Mouse (Mus musculus) E14TG2a.4 (cell line): Measurements from ENCODE around the gene Gucy1b2.

ENCODE experiments used
- H3K27me3 ChIP-seq: 2 replicates; pipeline ENCODE4 v1.6.1; 2014; ENCODE audit warnings: low read length, control low read depth; ENCODE audit not compliant: insufficient read depth
- H3K36me3 ChIP-seq: 2 replicates; pipeline ENCODE4 v1.6.1; 2014; ENCODE audit warnings: low read length, control low read depth; ENCODE audit not compliant: insufficient read depth
- H3K4me1 ChIP-seq: replicated peaks from 2 replicates; pipeline ENCODE4 v1.6.1; 2014; ENCODE audit warnings: low read depth, low read length, control low read depth
- H3K4me3 ChIP-seq: replicated peaks from 2 replicates; pipeline ENCODE4 v1.5.1; 2014; ENCODE audit warnings: mild to moderate bottlenecking, low read length
- H3K9me3 ChIP-seq: 2 replicates; pipeline ENCODE4 v1.6.1; 2014; ENCODE audit warnings: low read length, control low read depth
- CTCF ChIP-seq: conservative IDR thresholded peaks from 2 replicates; pipeline ENCODE4 v1.5.1; 2014; ENCODE audit warnings: low read length
- NANOG ChIP-seq: IDR thresholded peaks from 2 replicates; pipeline ENCODE4 v1.6.1; 2014; ENCODE audit warnings: borderline replicate concordance, low read length, mixed read lengths
- POU5F1 ChIP-seq: IDR thresholded peaks from 2 replicates; pipeline ENCODE4 v1.6.1; 2014; ENCODE audit warnings: low read length, borderline replicate concordance

The Gucy1b2 gene

GRCm38 (mm10) chr14:62389729-62390536 lies 66.2 kb downstream of the Gucy1b2 start:
- no peaks in the 10 kb centered on the region for H3K27me3 ChIP-seq
- no peaks in the 10 kb centered on the region for H3K36me3 ChIP-seq
- H3K4me3 ChIP-seq: no peak overlapping the region
- H3K9me3 ChIP-seq: no peaks in the 10 kb centered on the region
- no peaks in the 10 kb centered on the region for H3K4me1 ChIP-seq
- TF ChIP-seq POU5F1: no peak
- TF ChIP-seq NANOG: no peak
- TF ChIP-seq CTCF: no peak

- TF ChIP-seq POU5F1 (no peak), CTCF (no peak), NANOG (no peak)
- Histone ChIP-seq H3K27me3 (no peaks in the 10 kb centered on the region), H3K36me3 (no peaks in the 10 kb centered on the region), H3K4me1 (no peaks in the 10 kb centered on the region), H3K4me3 (no peak overlapping the region), H3K9me3 (no peaks in the 10 kb centered on the region)
Measured at GRCm38 (mm10) chr14:62389064-62389728, 66.9 kb downstream of the Gucy1b2 start.

GRCm38 (mm10) chr14:62383786-62384299 lies 72.2 kb downstream of the Gucy1b2 start:
- no peaks in the 10 kb centered on the region for H3K27me3 ChIP-seq
- TF ChIP-seq POU5F1 (no peak), NANOG (no peak), CTCF (no peak)

DNA sequence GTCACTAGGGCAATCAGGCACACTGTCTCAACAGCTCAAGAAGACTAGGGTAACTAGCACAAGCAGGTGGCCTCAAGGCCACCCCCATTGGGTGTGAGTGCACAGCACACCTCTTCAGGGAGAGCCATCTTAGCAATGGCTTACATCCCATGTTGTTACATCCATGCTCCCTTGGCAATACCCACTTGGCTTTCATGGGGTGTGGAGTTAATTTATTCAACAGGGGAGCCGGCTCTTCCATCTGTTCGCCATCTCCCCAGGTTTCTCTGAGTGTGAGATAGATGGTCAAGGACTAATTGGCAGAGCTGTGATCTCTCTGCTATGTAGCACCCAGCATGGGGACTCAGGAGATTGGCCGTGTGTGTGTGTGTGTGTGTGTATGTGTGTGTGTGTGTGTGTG lies 73.0 kb downstream of the Gucy1b2 start:
- H3K36me3 ChIP-seq: peaks cover 2% of the 10 kb centered on the region
- no peaks in the 10 kb centered on the region for H3K27me3 ChIP-seq
- H3K4me3 ChIP-seq: no peak overlapping the region
- TF ChIP-seq POU5F1 (no peak), CTCF (no peak), NANOG (no peak)
- H3K9me3 ChIP-seq: 0 out of 2 replicates have a peak, but pooled peaks cover 6% of the 10 kb centered on the region
- peaks cover 16% of the 10 kb centered on the region for H3K4me1 ChIP-seq

More at GRCm38 (mm10) chr14:62383786-62384299, 72.2 kb downstream of the Gucy1b2 start:
- Histone ChIP-seq H3K36me3 (no peaks in the 10 kb centered on the region), H3K4me1 (peaks cover 16% of the 10 kb centered on the region), H3K9me3 (0 out of 2 replicates have a peak, but pooled peaks cover 6% of the 10 kb centered on the region), H3K4me3 (no peak overlapping the region)

DNA sequence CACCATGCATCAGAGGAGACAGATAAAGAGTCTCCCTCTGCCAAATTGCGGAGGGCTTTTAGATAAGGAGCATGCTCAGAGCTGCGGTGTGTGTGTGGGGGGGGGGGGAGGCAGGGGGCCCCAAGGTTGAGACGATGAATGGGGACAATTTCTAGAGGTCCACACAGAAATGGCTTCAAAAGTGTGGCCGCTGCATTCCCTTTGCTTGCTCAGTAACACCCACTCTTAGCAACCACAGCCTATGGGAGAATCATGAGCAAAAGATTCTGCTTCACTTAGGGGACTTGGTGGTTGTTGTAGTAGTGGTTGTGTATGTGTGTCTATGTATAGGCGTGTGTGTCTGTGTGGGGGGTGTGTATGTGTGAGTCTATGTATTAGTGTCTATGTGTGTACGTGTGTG lies 75.5 kb downstream of the Gucy1b2 start:
- no peaks in the 10 kb centered on the region for H3K27me3 ChIP-seq
- H3K4me3 ChIP-seq: no peak overlapping the region
- H3K4me1 ChIP-seq: peaks cover 16% of the 10 kb centered on the region
- 0 out of 2 replicates have a peak, but pooled peaks cover 6% of the 10 kb centered on the region for H3K9me3 ChIP-seq
- peaks cover 20% of the 10 kb centered on the region for H3K36me3 ChIP-seq
- TF ChIP-seq POU5F1: no peak
- no peak for TF ChIP-seq CTCF
- no peak for TF ChIP-seq NANOG

GRCm38 (mm10) chr14:62379391-62379790 lies 76.7 kb downstream of the Gucy1b2 start:
- Histone ChIP-seq H3K4me3 (no peak overlapping the region), H3K36me3 (peaks cover 22% of the 10 kb centered on the region), H3K27me3 (no peaks in the 10 kb centered on the region), H3K9me3 (0 out of 2 replicates have a peak, but pooled peaks cover 6% of the 10 kb centered on the region), H3K4me1 (peaks cover 16% of the 10 kb centered on the region)
- no peak for TF ChIP-seq NANOG
- TF ChIP-seq POU5F1: no peak
- TF ChIP-seq CTCF: no peak

DNA sequence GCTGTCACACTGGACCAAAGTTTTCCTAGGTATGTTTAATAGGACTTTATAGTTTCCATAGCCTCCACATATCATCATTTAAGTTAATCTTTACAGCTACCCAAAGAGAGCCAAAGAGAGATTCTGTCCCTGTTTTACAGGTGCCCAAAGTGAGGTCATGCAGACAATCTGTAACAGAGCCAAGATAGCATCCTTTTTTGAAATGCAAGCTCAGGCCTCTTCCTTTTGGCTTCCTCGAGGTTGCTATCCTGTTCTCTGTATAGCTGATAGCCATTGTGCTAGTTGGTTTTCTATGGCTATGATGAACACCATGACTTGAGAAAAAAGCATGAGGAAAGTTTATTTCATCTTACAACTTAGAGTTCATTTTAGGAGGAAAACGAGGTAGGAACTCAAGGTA lies 80.0 kb downstream of the Gucy1b2 start:
- H3K36me3 ChIP-seq: peaks cover 40% of the 10 kb centered on the region
- H3K9me3 ChIP-seq: no peaks in the 10 kb centered on the region
- TF ChIP-seq POU5F1 (no peak), NANOG (no peak), CTCF (no peak)

DNA sequence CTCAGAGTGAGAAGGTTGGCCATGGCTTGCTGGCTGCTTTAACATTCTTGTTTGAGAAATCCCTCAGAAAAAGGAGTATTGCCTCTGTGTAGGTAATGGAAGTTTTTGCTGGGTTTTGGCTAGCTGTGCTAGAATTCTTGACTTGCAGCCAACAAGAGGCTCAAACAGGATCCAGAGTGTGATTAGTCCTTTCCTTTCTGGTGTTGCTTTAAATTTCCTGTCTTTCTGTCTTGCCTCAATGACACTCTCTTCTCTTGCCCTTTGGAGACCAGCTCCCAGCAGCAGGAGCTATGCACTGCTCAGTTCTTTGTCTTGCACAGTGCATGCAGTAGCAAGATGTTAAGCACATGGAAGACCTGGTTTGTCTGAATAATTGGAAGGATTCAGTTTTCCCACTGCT lies 80.4 kb downstream of the Gucy1b2 start:
- Histone ChIP-seq H3K9me3 (no peaks in the 10 kb centered on the region), H3K36me3 (peaks cover 44% of the 10 kb centered on the region)
- TF ChIP-seq CTCF: no peak
- TF ChIP-seq POU5F1: no peak
- no peak for TF ChIP-seq NANOG

More for the DNA sequence above, 80.0 kb downstream of the Gucy1b2 start:
- H3K4me1 ChIP-seq: peaks cover 16% of the 10 kb centered on the region
- H3K4me3 ChIP-seq: no peak overlapping the region
- H3K27me3 ChIP-seq: no peaks in the 10 kb centered on the region

DNA sequence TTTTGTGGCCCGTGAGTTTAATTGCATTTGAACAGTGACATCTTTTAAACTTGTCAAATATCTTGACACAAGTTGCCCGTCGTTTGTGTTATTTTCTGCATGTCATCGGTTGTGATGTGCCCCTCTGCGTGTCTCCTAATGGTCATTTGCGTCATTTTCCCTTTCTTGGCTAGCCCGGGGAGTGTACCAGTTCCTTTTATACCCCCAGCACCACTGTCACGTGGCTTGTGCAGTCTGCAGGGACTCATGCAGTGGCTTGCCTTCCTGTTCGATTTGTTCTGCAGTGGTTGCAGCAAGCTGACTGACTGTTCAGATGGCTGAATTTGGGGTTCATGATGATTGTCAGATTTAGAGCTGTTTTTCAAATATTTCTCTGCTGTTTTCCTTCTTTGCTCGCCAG lies 82.1 kb downstream of the Gucy1b2 start:
- Histone ChIP-seq H3K36me3 (peaks cover 61% of the 10 kb centered on the region), H3K4me3 (no peak overlapping the region), H3K27me3 (no peaks in the 10 kb centered on the region), H3K9me3 (no peaks in the 10 kb centered on the region), H3K4me1 (no peaks in the 10 kb centered on the region)
- TF ChIP-seq NANOG (no peak), CTCF (no peak), POU5F1 (no peak)

More for the DNA sequence above, 80.4 kb downstream of the Gucy1b2 start:
- Histone ChIP-seq H3K4me1 (peaks cover 16% of the 10 kb centered on the region), H3K4me3 (no peak overlapping the region), H3K27me3 (no peaks in the 10 kb centered on the region)
